ENCODE assay signal across 8 mouse cellular contexts in the genomic region with DNA sequence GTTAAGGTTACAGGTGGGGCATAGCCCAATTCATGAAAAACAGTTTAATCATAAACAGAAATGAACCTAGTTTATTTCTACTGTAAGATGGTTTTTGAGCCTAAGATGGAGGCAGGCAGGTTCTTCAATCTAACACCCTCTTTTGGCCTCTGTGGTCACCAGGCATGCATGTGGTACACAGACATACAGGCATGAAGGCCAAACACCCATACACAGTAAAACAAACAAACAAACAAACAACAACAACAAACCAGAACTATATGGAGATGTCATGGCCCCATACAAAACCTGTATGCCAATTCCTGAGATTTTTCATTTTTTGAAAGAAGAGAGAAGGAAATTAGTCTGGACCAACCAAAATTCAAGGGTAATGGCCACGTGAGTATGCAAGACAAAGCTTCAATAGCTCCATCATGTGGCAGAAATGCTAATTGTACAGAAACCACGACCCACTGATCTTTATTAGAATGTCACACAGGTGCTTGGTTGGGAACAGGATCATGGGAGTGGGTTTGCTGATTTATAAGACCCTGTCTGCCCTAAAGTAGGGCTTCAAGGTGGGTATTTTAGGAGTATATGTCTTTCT. TPM values are rescaled to one million over a fixed set of nuclear protein-coding genes. Genes with fewer than 3 reads are reported as not detected.
A peak's percentile ranks its signal among the peaks of the same experiment; 100 is the strongest.
DNase-seq lines count a peak whose midpoint lies in the region; ATAC-seq and TF ChIP-seq lines count a peak whose summit lies in the region.

No protein-coding gene starts in this region.

- intact Hi-C loops in left cerebral cortex, postnatal 25 days (cut with DNase I), result no loop called here
- intact Hi-C loops in left cerebral cortex, postnatal 36 days (cut with DNase I), result no loop called here

- no peak for TF ChIP-seq EP300 in liver, postnatal 0 days (IDR thresholded peaks at IDR 0.05; ENCODE audit: low read depth)

- no peaks in the 10 kb centered on the region for H3K4me1 ChIP-seq in intestine, embryonic 15.5 days (replicated peaks)
- H3K4me1 ChIP-seq in liver, postnatal 0 days (ENCODE audit: insufficient read depth), result peaks cover 6% of the 10 kb centered on the region; the same call in 1 of the 2 replicates

- H3K9ac ChIP-seq in intestine, embryonic 15.5 days, result no peak overlapping the region
- H3K9ac ChIP-seq in liver, postnatal 0 days (replicated peaks), result no peak overlapping the region

- H3K9me3 ChIP-seq in intestine, embryonic 15.5 days, result no peaks in the 10 kb centered on the region
- H3K9me3 ChIP-seq in liver, postnatal 0 days (ENCODE audit: low read length), result no peaks in the 10 kb centered on the region

- WGBS in intestine, embryonic 15.5 days, result 0% methylated on average over 2 of the region's 2 CpGs
- WGBS in liver, postnatal 0 days (ENCODE audit: insufficient replicate concordance), result 1% methylated on average over 2 of the region's 2 CpGs

- H3K4me3 ChIP-seq in intestine, embryonic 15.5 days (replicated peaks), result no peak overlapping the region
- H3K4me3 ChIP-seq in liver, postnatal 0 days (ENCODE audit: low read depth, low read length), result no peak overlapping the region

- no peak overlapping the region for H3K27ac ChIP-seq in intestine, embryonic 15.5 days
- no peak overlapping the region for H3K27ac ChIP-seq in liver, postnatal 0 days (ENCODE audit: low read depth)

- TF ChIP-seq CTCF in liver, postnatal 0 days (IDR thresholded peaks at IDR 0.05; ENCODE audit: low read depth), result peak; percentile 92

- H3K27me3 ChIP-seq in intestine, embryonic 15.5 days (replicated peaks), result no peaks in the 10 kb centered on the region
- no peaks in the 10 kb centered on the region for H3K27me3 ChIP-seq in liver, postnatal 0 days (ENCODE audit: insufficient read depth, low read length)
- no peaks in the 10 kb centered on the region for H3K27me3 ChIP-seq in splenic B cell, adult 2 months (ENCODE audit: control insufficient read depth, insufficient read depth, low read length, poor library complexity, severe bottlenecking)

- H3K36me3 ChIP-seq in intestine, embryonic 15.5 days, result no peaks in the 10 kb centered on the region
- H3K36me3 ChIP-seq in liver, postnatal 0 days (replicated peaks; ENCODE audit: insufficient read depth, low read length), result no peaks in the 10 kb centered on the region
- H3K36me3 ChIP-seq in splenic B cell, adult 2 months (ENCODE audit: control insufficient read depth, insufficient read depth, low read length, poor library complexity, severe bottlenecking), result no peaks in the 10 kb centered on the region

- peak; percentile 43 to 49 for DNase-seq in left cerebral cortex, postnatal 25 days (ENCODE audit: low spot score in 2 of 2)
- DNase-seq in left cerebral cortex, postnatal 36 days (ENCODE audit: low spot score in 2 of 2), result no peak
- peak; percentile 35 for DNase-seq in liver, postnatal 0 days
- DNase-seq in splenic B cell, adult 2 months (ENCODE audit: low read depth, low spot score), result peak; percentile 57
- DNase-seq in ovary, adult 18-20 months (ENCODE audit: low spot score), result no peak

- ATAC-seq in activated CD4-positive, CD25-positive, alpha-beta regulatory T cell, adult 4 months, result peak; percentile 72
- peak; percentile 91 for ATAC-seq in erythroblast, adult 5-6 weeks (replicated peaks; ENCODE audit: low FRiP score, poor library complexity, severe bottlenecking)
- ATAC-seq in intestine, embryonic 15.5 days, result peak; percentile 62
- ATAC-seq in liver, postnatal 0 days, result peak; percentile 57

- no peak overlapping the region for H3K4me2 ChIP-seq in intestine, embryonic 15.5 days (replicated peaks)
- no peak overlapping the region for H3K4me2 ChIP-seq in liver, postnatal 0 days (ENCODE audit: low read depth, low read length)

RNA-seq across cellular contexts. Expression of gene Gm19426, which starts 15.2 kb away (rescaled TPM):
- 1 to 10 TPM; 1.2 to 2.3 TPM for total RNA-seq in left cerebral cortex, postnatal 25 days (2021)
- total RNA-seq in left cerebral cortex, postnatal 36 days (2021), result 1 to 10 TPM; 1.2 to 1.7 TPM
- polyA plus RNA-seq in activated CD4-positive, CD25-positive, alpha-beta regulatory T cell, adult 4 months (2017; shearing (Covaris generic)), result not detected
- not detected in 2 replicates for total RNA-seq in erythroblast, adult 5-6 weeks (2015; ENCODE audit: low replicate concordance)
- not detected in 2 replicates for total RNA-seq in erythroblast, adult 5-6 weeks (2017; ENCODE audit: low replicate concordance)
- polyA plus RNA-seq in intestine, embryonic 15.5 days (2015; fragmentation: Nextera tagmentation; extraction: Ambion mirVana), result 5.5 and 6.1 TPM in 2 replicates
- 1.2 and 1.3 TPM in 2 replicates for polyA plus RNA-seq in liver, postnatal 0 days (2015; fragmentation: Nextera tagmentation; extraction: Ambion mirVana)

RNA-seq across cellular contexts. Expression of gene Serping1, which starts 16.6 kb away (rescaled TPM):
- 1 to 10 TPM; 7.3 to 7.5 TPM for total RNA-seq in left cerebral cortex, postnatal 25 days (2021)
- 1 to 10 TPM; 5.3 to 7.7 TPM for total RNA-seq in left cerebral cortex, postnatal 36 days (2021)
- not detected for polyA plus RNA-seq in activated CD4-positive, CD25-positive, alpha-beta regulatory T cell, adult 4 months (2017; shearing (Covaris generic))
- total RNA-seq in erythroblast, adult 5-6 weeks (2015; ENCODE audit: low replicate concordance), result 4.2 and 7.3 TPM in 2 replicates
- 2.1 and 3.1 TPM in 2 replicates for total RNA-seq in erythroblast, adult 5-6 weeks (2017; ENCODE audit: low replicate concordance)
- polyA plus RNA-seq in intestine, embryonic 15.5 days (2015; fragmentation: Nextera tagmentation; extraction: Ambion mirVana), result 59.7 and 60.5 TPM in 2 replicates
- 344 and 356 TPM in 2 replicates for polyA plus RNA-seq in liver, postnatal 0 days (2015; fragmentation: Nextera tagmentation; extraction: Ambion mirVana)

RNA-seq across cellular contexts. Expression of gene Ypel4, which starts 24.8 kb away (rescaled TPM):
- 10 to 100 TPM; 66.7 to 69.0 TPM for total RNA-seq in left cerebral cortex, postnatal 25 days (2021)
- 10 to 100 TPM; 65.8 to 94.6 TPM for total RNA-seq in left cerebral cortex, postnatal 36 days (2021)
- polyA plus RNA-seq in activated CD4-positive, CD25-positive, alpha-beta regulatory T cell, adult 4 months (2017; shearing (Covaris generic)), result 1 to 10 TPM in 1 of 2 experiments, under 1 TPM in 1; 0.64 to 1.1 TPM
- 1,364 and 1,503 TPM in 2 replicates for total RNA-seq in erythroblast, adult 5-6 weeks (2015; ENCODE audit: low replicate concordance)
- total RNA-seq in erythroblast, adult 5-6 weeks (2017; ENCODE audit: low replicate concordance), result 1,636 and 1,967 TPM in 2 replicates
- polyA plus RNA-seq in intestine, embryonic 15.5 days (2015; fragmentation: Nextera tagmentation; extraction: Ambion mirVana), result 5.1 and 6.0 TPM in 2 replicates
- polyA plus RNA-seq in liver, postnatal 0 days (2015; fragmentation: Nextera tagmentation; extraction: Ambion mirVana), result 18.4 and 20.9 TPM in 2 replicates

RNA-seq across cellular contexts. Expression of gene Clp1, which starts 31.5 kb away (rescaled TPM):
- total RNA-seq in left cerebral cortex, postnatal 25 days (2021), result 1 to 10 TPM; 8.4 to 9.3 TPM
- total RNA-seq in left cerebral cortex, postnatal 36 days (2021), result 10 to 100 TPM in 1 of 2 experiments, 1 to 10 TPM in 1; 6.6 to 10.5 TPM
- 10 to 100 TPM; 47.4 to 47.7 TPM for polyA plus RNA-seq in activated CD4-positive, CD25-positive, alpha-beta regulatory T cell, adult 4 months (2017; shearing (Covaris generic))
- total RNA-seq in erythroblast, adult 5-6 weeks (2015; ENCODE audit: low replicate concordance), result 53.6 and 64.6 TPM in 2 replicates
- 46.7 and 70.3 TPM in 2 replicates for total RNA-seq in erythroblast, adult 5-6 weeks (2017; ENCODE audit: low replicate concordance)
- 26.3 and 26.7 TPM in 2 replicates for polyA plus RNA-seq in intestine, embryonic 15.5 days (2015; fragmentation: Nextera tagmentation; extraction: Ambion mirVana)
- polyA plus RNA-seq in liver, postnatal 0 days (2015; fragmentation: Nextera tagmentation; extraction: Ambion mirVana), result 31.7 and 32.1 TPM in 2 replicates

RNA-seq across cellular contexts. Expression of gene Ube2l6, which starts 40.0 kb away (rescaled TPM):
- total RNA-seq in left cerebral cortex, postnatal 25 days (2021), result 1 to 10 TPM; 5.6 to 8.1 TPM
- 1 to 10 TPM; 5.2 to 5.5 TPM for total RNA-seq in left cerebral cortex, postnatal 36 days (2021)
- polyA plus RNA-seq in activated CD4-positive, CD25-positive, alpha-beta regulatory T cell, adult 4 months (2017; shearing (Covaris generic)), result 10 to 100 TPM; 71.4 to 83.0 TPM
- 974 and 1,000 TPM in 2 replicates for total RNA-seq in erythroblast, adult 5-6 weeks (2015; ENCODE audit: low replicate concordance)
- total RNA-seq in erythroblast, adult 5-6 weeks (2017; ENCODE audit: low replicate concordance), result 826 and 843 TPM in 2 replicates
- 46.5 TPM in 2 replicates for polyA plus RNA-seq in intestine, embryonic 15.5 days (2015; fragmentation: Nextera tagmentation; extraction: Ambion mirVana)
- 276 and 305 TPM in 2 replicates for polyA plus RNA-seq in liver, postnatal 0 days (2015; fragmentation: Nextera tagmentation; extraction: Ambion mirVana)

Comparison
In these comparisons a context has a peak if more than half of its experiments do, and no peak if none do; other contexts are left out.
1. DNase-seq: peak in left cerebral cortex, postnatal 25 days (2 of 2), liver, postnatal 0 days (single experiment) and splenic B cell, adult 2 months (single experiment); none in left cerebral cortex, postnatal 36 days (0 of 2) and ovary, adult 18-20 months (single experiment).
2. RNA of gene Ypel4, which starts 24.8 kb away (total RNA-seq): 1,364 to 1,967 TPM in erythroblast, adult 5-6 weeks; 65.8 to 94.6 TPM in left cerebral cortex, postnatal 36 days and 66.7 to 69.0 TPM in left cerebral cortex, postnatal 25 days; every median in the first group is over 10 times any median in the second.
3. Peak in every context shown above with its lines, with median percentiles within 50 percentile points of each other: ATAC-seq.